Mouse (Mus musculus): ENCODE measurements around the gene Hist2h2be. TPM values are rescaled to one million over a fixed set of nuclear protein-coding genes. Genes with fewer than 3 reads are reported as not detected.
A peak's percentile ranks its signal among the peaks of the same experiment; 100 is the strongest.
"Not testable (repeated sequence)": the region's sequence is repeated elsewhere in the genome, so short reads cannot be mapped to it uniquely, and the experiment has no call there.

The Hist2h2be gene
- polyA plus RNA-seq, 1 experiment from 2014 or later, result 5.0 TPM

GRCm38 (mm10) chr3:96264404-96264949 lies 43.6 kb downstream of the Hist2h2be start:
- DNase-seq (ENCODE audit: low spot score) (no peak), ATAC-seq (ENCODE audit: low FRiP score) (no peak)
- Histone ChIP-seq H3K36me3 (replicated peaks; ENCODE audit: control insufficient read depth, insufficient read depth) (no peaks in the 10 kb centered on the region), H3K9ac (peak overlapping the region; percentile 66), H3K4me3 (replicated peaks; ENCODE audit: low read length) (peak overlapping the region; percentile 52; the same call in 1 of the 2 replicates), H3K4me2 (replicated peaks) (peak overlapping the region; percentile 77), H3K4me1 (replicated peaks; ENCODE audit: control insufficient read depth, insufficient read depth, low read length) (peaks cover 20% of the 10 kb centered on the region), H3K27ac (peak overlapping the region; percentile 97), H3K27me3 (ENCODE audit: control insufficient read depth, insufficient read depth, low read length) (no peaks in the 10 kb centered on the region), H3K9me3 (ENCODE audit: control insufficient read depth, low read length) (no peaks in the 10 kb centered on the region)
- 70% methylated on average over 7 of the region's 7 CpGs for WGBS

- no peak overlapping the region for H3K27ac ChIP-seq
- no peak overlapping the region for H3K4me3 ChIP-seq (replicated peaks; ENCODE audit: low read length)
- WGBS, result 93% methylated on average over 8 of the region's 8 CpGs
- ATAC-seq (ENCODE audit: low FRiP score) (no peak), DNase-seq (ENCODE audit: low spot score) (no peak)
- H3K9me3 ChIP-seq (ENCODE audit: control insufficient read depth, low read length), result no peaks in the 10 kb centered on the region
- H3K4me2 ChIP-seq (replicated peaks), result no peak overlapping the region
- no peaks in the 10 kb centered on the region for H3K36me3 ChIP-seq (replicated peaks; ENCODE audit: control insufficient read depth, insufficient read depth)
- no peaks in the 10 kb centered on the region for H3K27me3 ChIP-seq (ENCODE audit: control insufficient read depth, insufficient read depth, low read length)
- no peak overlapping the region for H3K9ac ChIP-seq
- peaks cover 20% of the 10 kb centered on the region for H3K4me1 ChIP-seq (replicated peaks; ENCODE audit: control insufficient read depth, insufficient read depth, low read length)
These were observed 45.3 kb downstream of the Hist2h2be start for GRCm38 (mm10) chr3:96266132-96266710.

GRCm38 (mm10) chr3:96267541-96267940 lies 46.6 kb downstream of the Hist2h2be start:
- H3K9me3 ChIP-seq (ENCODE audit: control insufficient read depth, low read length), result no peaks in the 10 kb centered on the region
- peak overlapping the region; percentile 83; the same call in 1 of the 2 replicates for H3K4me2 ChIP-seq (replicated peaks)
- peaks cover 12% of the 10 kb centered on the region for H3K4me1 ChIP-seq (replicated peaks; ENCODE audit: control insufficient read depth, insufficient read depth, low read length)
- peak overlapping the region; percentile 82 for H3K27ac ChIP-seq
- no peaks in the 10 kb centered on the region for H3K27me3 ChIP-seq (ENCODE audit: control insufficient read depth, insufficient read depth, low read length)
- no peak overlapping the region for H3K4me3 ChIP-seq (replicated peaks; ENCODE audit: low read length)
- no peaks in the 10 kb centered on the region for H3K36me3 ChIP-seq (replicated peaks; ENCODE audit: control insufficient read depth, insufficient read depth)
- no peak overlapping the region for H3K9ac ChIP-seq
- ATAC-seq (ENCODE audit: low FRiP score) (no peak), DNase-seq (ENCODE audit: low spot score) (no peak)
- 78% methylated on average over 4 of the region's 4 CpGs for WGBS

GRCm38 (mm10) chr3:96268051-96268775 lies 47.3 kb downstream of the Hist2h2be start, which contains the start of gene Hist2h3b:
TSS of gene Hist2h3b (plus strand) at chr3:96268654.
- Histone ChIP-seq H3K4me3 (replicated peaks; ENCODE audit: low read length) (peak within 1 kb of the TSS; percentile 46), H3K36me3 (replicated peaks; ENCODE audit: control insufficient read depth, insufficient read depth) (no peaks in the 10 kb centered on the region), H3K9ac (peak within 1 kb of the TSS; percentile 61), H3K9me3 (ENCODE audit: control insufficient read depth, low read length) (no peaks in the 10 kb centered on the region), H3K4me2 (replicated peaks) (peak within 1 kb of the TSS; percentile 83), H3K27ac (peak within 1 kb of the TSS; percentile 93), H3K4me1 (replicated peaks; ENCODE audit: control insufficient read depth, insufficient read depth, low read length) (peaks cover 12% of the 10 kb centered on the region), H3K27me3 (ENCODE audit: control insufficient read depth, insufficient read depth, low read length) (no peaks in the 10 kb centered on the region)
- WGBS, result 24% methylated on average over 28 of the region's 30 CpGs
- DNase-seq (ENCODE audit: low spot score) (peak; percentile 88), ATAC-seq (ENCODE audit: low FRiP score) (peak; percentile 64)

- H3K9ac ChIP-seq, result peak overlapping the region; percentile 61
- peak overlapping the region; percentile 83 for H3K4me2 ChIP-seq (replicated peaks)
- H3K4me3 ChIP-seq (replicated peaks; ENCODE audit: low read length), result peak overlapping the region; percentile 46
- H3K27me3 ChIP-seq (ENCODE audit: control insufficient read depth, insufficient read depth, low read length); DNase-seq (ENCODE audit: low spot score); H3K4me1 ChIP-seq (replicated peaks; ENCODE audit: control insufficient read depth, insufficient read depth, low read length); H3K9me3 ChIP-seq (ENCODE audit: control insufficient read depth, low read length); H3K36me3 ChIP-seq (replicated peaks; ENCODE audit: control insufficient read depth, insufficient read depth): not testable (repeated sequence)
- peak overlapping the region; percentile 93 for H3K27ac ChIP-seq
- WGBS, result 0% methylated on average over 9 of the region's 44 CpGs
- peak; percentile 26 for ATAC-seq (ENCODE audit: low FRiP score)
These were observed 48.0 kb downstream of the Hist2h2be start for GRCm38 (mm10) chr3:96268776-96269378.

GRCm38 (mm10) chr3:96269511-96270474 lies 48.9 kb downstream of the Hist2h2be start, which contains the start of gene Hist2h2bb:
TSS of gene Hist2h2bb (plus strand) at chr3:96269752.
- Histone ChIP-seq H3K27ac (peak within 1 kb of the TSS; percentile 93), H3K4me1 (replicated peaks; ENCODE audit: control insufficient read depth, insufficient read depth, low read length) (0 out of 2 replicates have a peak, but pooled peaks cover 4% of the 10 kb centered on the region), H3K9me3 (ENCODE audit: control insufficient read depth, low read length) (no peaks in the 10 kb centered on the region), H3K4me2 (replicated peaks) (peak within 1 kb of the TSS; percentile 83), H3K4me3 (replicated peaks; ENCODE audit: low read length) (peak within 1 kb of the TSS; percentile 46), H3K36me3 (replicated peaks; ENCODE audit: control insufficient read depth, insufficient read depth) (no peaks in the 10 kb centered on the region), H3K27me3 (ENCODE audit: control insufficient read depth, insufficient read depth, low read length) (no peaks in the 10 kb centered on the region), H3K9ac (peak within 1 kb of the TSS; percentile 68)
- WGBS, result under 1% methylated on average over 45 of the region's 45 CpGs
- DNase-seq (ENCODE audit: low spot score) (peak; percentile 94), ATAC-seq (ENCODE audit: low FRiP score) (peak; percentile 97)

Small RNAs within 50 kb of the gene (microRNA-seq; reads per million reads assigned to microRNA genes)
- gene Gm44492, result not detected
- not detected for gene Gm47311
- gene Gm47313, result not detected

Other genes with a start within 250 kb of the Hist2h2be start
- gene Plekho1, start 225.1 kb upstream of the Hist2h2be start, polyA plus RNA-seq (2014; fragmentation: Nextera tagmentation; extraction: Ambion mirVana), result 47.1 and 49.0 TPM in 2 replicates
- 44.8 and 46.8 TPM in 2 replicates for gene Vps45, start 162.7 kb upstream of the Hist2h2be start, polyA plus RNA-seq (2014; fragmentation: Nextera tagmentation; extraction: Ambion mirVana)
- 7.1 and 7.9 TPM in 2 replicates for gene Otud7b, start 116.6 kb upstream of the Hist2h2be start, polyA plus RNA-seq (2014; fragmentation: Nextera tagmentation; extraction: Ambion mirVana)
- gene Mtmr11, start 59.1 kb upstream of the Hist2h2be start, polyA plus RNA-seq (2014; fragmentation: Nextera tagmentation; extraction: Ambion mirVana), result 10.1 and 11.6 TPM in 2 replicates
- 135 and 151 TPM in 2 replicates for gene Sf3b4, start 48.8 kb upstream of the Hist2h2be start, polyA plus RNA-seq (2014; fragmentation: Nextera tagmentation; extraction: Ambion mirVana)
- gene Sv2a, start 40.0 kb upstream of the Hist2h2be start, polyA plus RNA-seq (2014; fragmentation: Nextera tagmentation; extraction: Ambion mirVana), result 95.7 and 111 TPM in 2 replicates
- 57.0 and 72.4 TPM in 2 replicates for gene Bola1, start 1.4 kb upstream of the Hist2h2be start, polyA plus RNA-seq (2014; fragmentation: Nextera tagmentation; extraction: Ambion mirVana)
- gene Hist2h2ab, start 1.3 kb upstream of the Hist2h2be start, polyA plus RNA-seq (2014; fragmentation: Nextera tagmentation; extraction: Ambion mirVana), result 0.55 TPM in 1 of 2 replicates, not detected in the other
- gene Hist2h2ac, start 239 bp upstream of the Hist2h2be start, polyA plus RNA-seq (2014; fragmentation: Nextera tagmentation; extraction: Ambion mirVana), result 1.9 and 2.3 TPM in 2 replicates
- 1.2 and 1.7 TPM in 2 replicates for gene Hist2h3c2, start 18.0 kb downstream of the Hist2h2be start, polyA plus RNA-seq (2014; fragmentation: Nextera tagmentation; extraction: Ambion mirVana)
- 32.2 and 46.8 TPM in 2 replicates for gene Hist2h2aa2, start 19.2 kb downstream of the Hist2h2be start, polyA plus RNA-seq (2014; fragmentation: Nextera tagmentation; extraction: Ambion mirVana)
- 12.0 and 16.6 TPM in 2 replicates for gene Hist2h2aa1, start 24.4 kb downstream of the Hist2h2be start, polyA plus RNA-seq (2014; fragmentation: Nextera tagmentation; extraction: Ambion mirVana)
- 0.18 and 1.6 TPM in 2 replicates for gene Hist2h3c1, start 25.6 kb downstream of the Hist2h2be start, polyA plus RNA-seq (2014; fragmentation: Nextera tagmentation; extraction: Ambion mirVana)
- 2.9 and 6.0 TPM in 2 replicates for gene Hist2h4, start 42.2 kb downstream of the Hist2h2be start, polyA plus RNA-seq (2014; fragmentation: Nextera tagmentation; extraction: Ambion mirVana)
- 11.2 and 12.3 TPM in 2 replicates for gene Hist2h3b, start 47.5 kb downstream of the Hist2h2be start, polyA plus RNA-seq (2014; fragmentation: Nextera tagmentation; extraction: Ambion mirVana)
- gene Hist2h2bb, start 48.6 kb downstream of the Hist2h2be start, polyA plus RNA-seq (2014; fragmentation: Nextera tagmentation; extraction: Ambion mirVana), result 4.1 and 4.7 TPM in 2 replicates
- 1.8 and 3.1 TPM in 2 replicates for gene Fcgr1, start 72.8 kb downstream of the Hist2h2be start, polyA plus RNA-seq (2014; fragmentation: Nextera tagmentation; extraction: Ambion mirVana)
- not detected in 2 replicates for gene BC107364, start 231.2 kb downstream of the Hist2h2be start, polyA plus RNA-seq (2014; fragmentation: Nextera tagmentation; extraction: Ambion mirVana)

Measured in hindbrain, embryonic 14.5 days (tissue).